Mouse (Mus musculus) left cerebral cortex, adult 18-20 months (tissue): ENCODE measurements around the gene 4931408C20Rik. TPM values are rescaled to one million over a fixed set of nuclear protein-coding genes. Genes with fewer than 3 reads are reported as not detected.

Experiments used
- DNase-seq, 2 experiments: peaks; one replicate each; pipeline ENCODE4 v3.0.0; 2021 to 2022; ENCODE audit warnings: low spot score in 2 of 2, mixed read lengths in 1 of 2
- long read RNA-seq, 2 experiments: library from polyadenylated mRNA; stranded (forward); transcript quantifications; one replicate each; pipeline ENCODE4 v2.0.0; 2021
- total RNA-seq, 2 experiments: library from RNA; stranded (reverse); gene quantifications; 2 replicates each; pipeline ENCODE4 v1.2.3; 2021

4931408C20Rik gene
- total RNA-seq, result not detected
- long read RNA-seq, experiment 1, result 0 reads
- long read RNA-seq, experiment 2, result 0 reads

DNA sequence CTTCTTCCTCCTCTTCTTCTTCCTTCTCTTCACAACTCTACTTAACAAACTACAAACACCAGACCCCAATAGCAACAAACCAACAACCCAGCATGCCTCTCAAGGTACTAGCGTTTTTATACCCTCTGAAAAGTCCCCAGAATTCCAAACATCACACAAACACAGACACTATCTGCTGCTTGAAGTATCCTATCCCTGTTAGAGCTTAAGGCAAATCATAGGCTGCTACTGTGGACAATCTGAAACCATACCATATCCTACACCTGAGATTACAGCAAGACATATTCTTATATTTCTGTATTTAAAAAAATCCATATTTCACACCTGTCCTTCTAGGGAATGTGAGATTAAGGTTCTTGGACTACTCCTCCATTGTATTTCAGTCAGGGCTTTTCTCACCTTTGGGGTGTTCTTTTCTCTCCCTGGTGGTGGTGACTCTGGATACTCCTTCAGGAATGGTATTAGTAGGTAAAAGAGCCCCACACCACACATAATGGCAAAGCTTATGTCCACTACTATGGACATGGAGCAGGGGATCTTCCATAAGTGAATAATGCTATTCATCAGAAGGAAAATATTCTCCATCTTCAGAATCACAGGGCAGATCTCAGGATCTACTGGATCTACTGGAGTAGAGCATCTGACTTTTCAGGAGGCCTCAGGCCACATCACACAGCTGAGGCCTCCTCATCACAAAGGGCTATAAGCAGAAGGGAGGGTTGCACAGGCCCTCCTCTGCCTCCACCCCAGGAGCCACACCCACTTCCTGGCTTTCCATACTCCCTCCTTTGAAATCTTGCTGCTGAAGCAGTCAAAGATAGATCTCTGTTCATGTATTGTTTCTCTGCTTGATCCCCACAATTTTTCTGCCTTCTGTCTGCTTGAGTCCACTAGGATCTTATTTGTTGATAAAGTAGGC is at the start of gene 4931408C20Rik:
Gene 4931408C20Rik, minus strand, starts transcription at position 619 of the 919 bp plus-strand sequence.
- DNase-seq, result peak; percentile 10 to 18

DNA sequence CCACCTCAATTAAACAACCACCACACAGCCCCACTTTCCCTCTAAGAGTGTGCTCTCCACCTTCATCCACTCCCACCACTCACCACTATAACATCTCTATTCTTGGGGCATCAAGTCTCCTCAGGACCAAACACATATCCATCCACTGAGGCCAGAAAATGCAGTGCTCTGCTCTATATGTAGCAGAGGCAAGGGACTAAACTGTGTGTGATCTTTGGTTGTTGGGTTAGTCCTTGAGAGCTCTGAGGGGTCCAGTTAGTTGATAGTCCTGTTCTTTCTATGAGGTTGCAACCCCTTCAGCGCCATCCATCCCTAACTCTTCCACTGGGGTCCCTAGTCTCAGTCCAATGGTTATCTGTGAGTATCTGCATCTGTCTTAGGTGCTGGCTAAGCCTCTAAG is 666 bp upstream of the 4931408C20Rik start:
- DNase-seq, result peak in 1 of 2 experiments; percentile 1

DNA sequence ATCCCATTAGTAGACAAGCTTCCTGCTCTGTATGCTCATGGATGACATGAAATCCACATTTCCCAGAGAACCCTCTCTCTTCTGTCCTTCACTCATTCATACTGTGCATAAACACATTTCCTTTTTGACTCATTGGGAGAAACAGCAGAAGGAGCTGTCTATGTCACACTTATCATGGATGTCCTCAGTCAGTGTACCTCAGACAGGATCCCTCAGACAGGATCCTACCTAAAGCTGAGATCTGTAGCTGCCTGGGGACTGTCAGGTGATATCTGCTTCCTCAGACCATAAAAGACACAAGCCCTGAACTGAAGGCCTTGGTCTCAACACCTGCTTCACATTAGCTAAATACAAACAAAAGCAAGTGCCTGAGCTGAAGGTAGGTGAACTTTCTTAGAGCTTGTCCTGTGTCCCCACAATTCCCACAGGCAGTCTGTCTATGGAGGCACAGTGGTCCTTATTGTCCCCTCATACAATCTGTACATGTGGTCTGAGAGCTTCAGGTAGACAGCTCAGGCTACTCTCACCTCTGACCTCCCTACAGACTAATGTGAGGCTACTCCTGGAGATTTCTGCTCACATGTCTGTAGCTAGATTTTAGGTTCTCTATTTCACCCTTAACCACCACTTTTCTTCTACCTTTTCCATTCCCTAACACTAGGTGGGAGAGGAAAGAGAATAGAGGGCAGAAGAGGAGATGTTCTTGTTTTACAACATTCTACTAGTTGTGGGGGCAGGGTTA is 1.1 kb downstream of the 4931408C20Rik start:
- no peak for DNase-seq

DNA sequence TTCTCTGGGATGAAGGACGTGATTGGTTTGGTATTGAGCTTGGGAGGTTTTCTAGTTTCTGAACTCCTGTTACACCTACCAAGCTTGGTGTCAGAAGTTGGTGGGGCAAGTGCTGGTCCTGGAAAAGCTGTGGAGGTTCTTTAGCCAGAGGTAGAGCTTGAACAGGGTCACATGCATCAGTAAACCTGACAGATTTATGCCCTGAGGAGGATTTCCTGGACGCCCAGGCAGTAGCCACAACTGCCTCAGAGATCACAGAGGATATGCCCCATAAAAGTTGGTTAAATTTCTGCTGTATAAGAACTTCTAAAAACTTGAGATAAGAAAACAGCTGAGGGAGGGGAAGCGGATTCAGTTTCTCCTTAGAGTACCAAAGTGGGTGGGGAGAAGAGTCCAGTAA is 1.9 kb downstream of the 4931408C20Rik start:
- no peak for DNase-seq

DNA sequence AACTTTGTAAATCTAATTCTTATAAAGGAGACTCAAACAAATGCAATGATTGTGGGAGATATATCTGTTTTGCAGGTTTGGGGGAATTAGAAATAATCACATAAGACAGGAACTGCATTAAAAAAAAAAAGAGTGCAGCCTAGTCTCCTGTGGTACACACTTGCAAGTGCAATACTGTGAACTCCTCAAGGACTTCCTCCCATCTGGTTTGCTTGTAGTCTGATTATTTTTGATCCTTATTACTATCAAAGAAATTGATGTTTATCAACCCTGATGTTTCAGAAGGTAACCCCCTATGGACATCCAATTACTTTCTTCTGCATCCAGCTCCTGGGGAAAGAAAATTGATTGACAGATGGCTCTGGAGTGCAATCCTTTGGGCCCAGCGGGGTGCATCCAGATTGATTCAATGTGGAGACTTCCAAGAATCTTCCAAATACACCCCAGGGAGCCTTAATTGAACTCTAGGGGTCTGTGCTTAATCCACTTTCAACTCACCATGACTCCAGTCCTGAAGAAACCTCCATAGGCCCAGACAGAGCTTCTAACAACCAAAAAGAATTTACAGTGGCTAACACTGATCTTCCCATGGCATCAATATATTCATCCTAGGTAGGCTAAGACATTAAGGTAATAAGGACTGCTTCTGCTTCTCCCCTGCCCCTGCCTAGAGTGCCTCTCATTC is 37.4 kb downstream of the 4931408C20Rik start:
- no peak for DNase-seq

DNA sequence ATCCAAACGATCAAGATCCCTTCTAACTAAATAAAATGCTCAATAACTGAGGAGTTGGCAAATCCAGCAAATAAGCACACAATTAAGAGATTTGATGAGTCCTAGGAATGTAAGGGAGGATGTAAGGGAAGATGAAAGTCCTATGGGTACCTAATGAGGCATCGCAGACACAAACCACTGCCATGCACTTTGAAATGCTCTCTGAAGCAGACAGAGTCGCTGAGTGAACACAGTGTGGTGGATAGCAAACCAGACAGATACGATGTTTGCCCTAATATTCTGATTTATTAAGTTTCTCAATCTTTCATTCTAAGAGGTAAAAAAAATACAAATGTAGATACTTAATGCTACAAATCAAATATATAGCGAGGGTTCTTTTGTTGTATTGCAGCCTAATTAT is 51.2 kb downstream of the 4931408C20Rik start:
- no peak for DNase-seq
